Mouse (Mus musculus): ENCODE measurements around the gene Adk. TPM values are rescaled to one million over a fixed set of nuclear protein-coding genes. Genes with fewer than 3 reads are reported as not detected.

Adk gene
- total RNA-seq, 1 experiment from 2014 or later = 7.4 TPM

DNA sequence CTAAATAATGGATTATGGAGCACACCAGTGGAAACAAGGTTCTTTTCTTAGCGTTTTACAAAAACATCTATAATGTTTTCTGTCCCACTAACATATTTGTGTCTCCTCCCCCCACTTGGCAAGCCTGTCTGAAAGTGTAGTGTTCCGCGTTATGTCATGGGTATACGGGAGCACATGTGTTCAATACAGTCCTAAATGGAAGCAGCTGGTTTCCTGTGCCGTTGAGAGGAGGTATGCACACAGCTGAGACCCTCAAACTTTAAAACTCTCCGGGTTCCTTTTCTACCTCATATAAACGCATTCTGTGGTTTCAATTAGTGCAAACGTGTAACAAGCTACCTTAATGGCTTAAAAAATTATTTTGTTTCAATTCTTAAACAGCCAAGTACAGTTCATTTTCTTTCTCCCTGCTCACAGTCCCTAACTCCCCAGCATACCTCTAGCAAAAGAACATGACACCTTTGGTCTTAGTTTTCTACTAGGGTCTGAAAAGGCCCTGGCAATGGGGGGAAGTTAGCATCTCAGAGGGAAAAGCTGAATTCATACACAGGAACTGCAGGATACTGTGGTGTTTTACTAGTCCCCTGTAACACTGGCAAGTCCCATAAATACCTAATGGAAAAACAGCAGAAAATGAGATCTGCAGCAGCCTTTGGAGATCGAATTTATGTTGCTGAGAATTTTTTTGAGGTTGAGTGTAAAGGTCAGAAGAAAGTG, 235.5 kb downstream of the Adk start:
- ATAC-seq (ENCODE audit: extremely low read depth, insufficient number of reproducible peaks, low FRiP score, poor library complexity, severe bottlenecking) = no peak

DNA sequence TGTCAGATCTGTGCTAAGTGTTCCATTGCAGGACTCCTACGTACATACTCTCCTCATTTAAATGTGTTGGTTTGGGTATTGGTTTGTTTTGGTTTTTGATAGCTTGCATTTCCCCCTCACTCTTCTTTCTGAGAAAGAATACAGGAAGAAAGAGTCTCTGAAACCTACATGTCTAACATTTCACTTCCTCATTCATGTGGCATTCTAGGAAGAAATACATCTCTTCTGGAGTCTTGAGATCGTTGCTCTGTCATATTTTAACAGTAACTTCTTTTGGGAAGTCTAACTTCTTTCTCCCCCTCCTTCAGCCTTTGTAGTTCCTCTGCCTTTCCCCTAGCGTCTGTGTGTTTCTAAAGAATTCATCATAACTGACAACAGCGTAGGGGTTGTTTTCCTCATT, 247.4 kb downstream of the Adk start:
- no peak for ATAC-seq (ENCODE audit: extremely low read depth, insufficient number of reproducible peaks, low FRiP score, poor library complexity, severe bottlenecking)

DNA sequence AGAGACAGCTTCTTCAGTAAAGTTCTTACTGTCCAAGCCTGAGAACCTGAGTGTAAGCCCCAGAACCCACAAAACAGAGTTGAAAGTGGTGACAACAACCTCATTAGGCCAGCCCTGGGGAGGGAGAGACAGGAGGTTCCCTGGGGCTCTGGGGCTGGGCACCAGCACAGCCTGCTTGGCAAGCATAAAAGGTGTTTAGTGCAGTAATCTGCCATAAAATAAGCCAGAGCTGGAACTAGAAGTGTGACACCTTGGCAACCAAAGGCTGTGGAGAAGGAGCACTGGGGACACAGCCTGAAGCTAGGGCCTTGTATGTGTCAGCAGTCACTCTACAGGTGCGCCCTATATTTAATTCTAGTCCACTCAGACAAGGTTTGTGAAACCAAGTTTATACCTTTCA, 252.4 kb downstream of the Adk start:
- no peak for ATAC-seq (ENCODE audit: extremely low read depth, insufficient number of reproducible peaks, low FRiP score, poor library complexity, severe bottlenecking)

DNA sequence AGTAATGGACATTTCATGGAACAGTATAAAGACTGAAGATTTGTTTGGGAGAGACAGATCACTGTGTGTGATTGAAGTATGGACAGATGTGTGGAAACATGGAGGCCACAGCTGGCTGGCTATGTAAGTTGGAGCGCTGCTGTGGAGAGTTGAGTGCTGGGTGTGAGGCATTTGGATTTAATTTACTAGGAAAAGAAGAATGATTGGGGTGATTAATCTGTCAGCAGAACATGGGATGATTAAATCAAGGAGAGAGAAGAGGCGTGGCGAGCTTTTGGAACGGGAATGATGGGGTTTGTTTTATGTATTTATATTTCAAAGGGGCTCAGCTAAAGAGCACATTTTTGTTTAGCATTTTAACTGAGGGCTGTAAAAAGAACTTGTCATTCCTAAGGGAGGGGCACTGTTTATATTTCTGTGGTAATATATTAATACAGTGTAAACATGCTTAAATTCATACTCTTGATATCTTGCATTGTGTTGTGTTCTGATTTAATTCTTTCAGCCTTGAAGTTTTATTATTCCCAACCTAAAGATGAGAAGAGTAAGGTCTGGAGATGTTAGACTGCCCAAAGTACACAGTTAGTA, 256.1 kb downstream of the Adk start:
- ATAC-seq (ENCODE audit: extremely low read depth, insufficient number of reproducible peaks, low FRiP score, poor library complexity, severe bottlenecking) = no peak

DNA sequence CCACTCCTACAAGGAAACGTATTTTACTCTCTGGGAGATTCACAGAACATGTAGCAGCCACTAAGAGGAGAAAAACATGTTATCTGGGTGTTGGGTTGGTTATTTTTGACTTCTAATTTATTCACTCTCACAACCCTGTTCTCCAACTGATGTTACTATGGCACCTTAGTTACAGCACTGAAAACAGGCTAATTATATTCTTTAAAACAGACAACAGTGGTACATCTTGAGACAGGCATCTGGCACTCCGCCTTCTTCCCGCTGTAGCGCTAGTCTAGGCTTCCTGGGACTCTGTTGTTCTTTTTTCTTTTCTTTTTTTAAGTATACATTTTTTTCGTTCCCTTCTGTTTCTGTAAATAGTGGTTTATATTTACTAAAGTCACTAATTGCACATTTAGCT, 258.2 kb downstream of the Adk start:
- no peak for ATAC-seq (ENCODE audit: extremely low read depth, insufficient number of reproducible peaks, low FRiP score, poor library complexity, severe bottlenecking)

DNA sequence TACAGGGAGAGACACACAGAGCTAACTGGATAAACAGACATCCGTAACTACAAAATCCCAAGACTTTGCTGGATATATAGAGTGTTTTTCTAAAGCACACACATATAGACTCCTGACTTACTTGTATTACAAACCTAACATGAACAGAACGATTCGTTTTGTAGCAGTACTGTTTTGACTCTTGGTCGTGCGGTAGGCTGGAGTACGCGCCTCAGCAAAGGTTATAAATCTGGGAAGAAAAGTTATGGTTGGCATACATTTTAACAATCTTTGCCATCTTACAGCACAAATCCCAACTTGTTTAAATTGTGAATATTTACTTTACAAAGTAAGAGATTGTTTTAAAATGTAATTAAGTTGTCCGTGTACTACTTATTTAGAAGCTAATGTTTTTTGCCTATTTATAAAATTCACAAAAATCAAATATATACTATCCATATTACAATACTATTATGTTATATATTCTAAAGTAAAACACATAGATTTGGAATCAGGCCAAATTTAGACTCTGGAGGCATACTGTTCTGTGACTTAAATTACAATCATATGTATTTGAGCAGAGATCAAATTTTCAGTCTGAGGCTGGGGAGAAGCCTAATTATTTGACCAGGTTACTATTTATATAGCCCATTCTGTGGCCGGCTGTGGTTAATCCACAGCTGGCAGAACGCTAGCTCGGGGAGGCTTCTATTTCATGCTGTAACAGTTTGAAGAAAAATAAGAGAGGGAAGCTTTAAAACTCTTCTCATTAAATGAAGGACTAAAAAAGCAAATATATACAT, 261.4 kb downstream of the Adk start:
- ATAC-seq (ENCODE audit: extremely low read depth, insufficient number of reproducible peaks, low FRiP score, poor library complexity, severe bottlenecking) = no peak

DNA sequence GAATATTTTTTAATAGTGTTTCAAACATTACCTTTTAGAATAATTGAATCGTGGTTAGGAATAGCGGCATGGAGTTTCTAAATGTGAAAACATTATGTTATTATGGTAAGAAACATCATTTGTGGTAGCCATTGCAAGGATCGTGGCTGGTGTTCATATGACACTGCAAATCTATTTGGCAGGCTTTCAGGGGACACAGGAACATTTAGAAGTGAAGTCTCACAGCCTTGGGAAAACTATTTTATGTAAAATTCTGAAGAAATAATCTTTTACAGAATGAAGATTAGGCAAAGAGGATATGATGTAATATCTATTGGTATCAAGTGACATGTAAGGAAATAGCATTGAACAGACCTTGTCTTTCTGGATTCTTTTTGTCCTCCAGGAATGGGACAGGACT, 262.1 kb downstream of the Adk start:
- ATAC-seq (ENCODE audit: extremely low read depth, insufficient number of reproducible peaks, low FRiP score, poor library complexity, severe bottlenecking) = no peak

DNA sequence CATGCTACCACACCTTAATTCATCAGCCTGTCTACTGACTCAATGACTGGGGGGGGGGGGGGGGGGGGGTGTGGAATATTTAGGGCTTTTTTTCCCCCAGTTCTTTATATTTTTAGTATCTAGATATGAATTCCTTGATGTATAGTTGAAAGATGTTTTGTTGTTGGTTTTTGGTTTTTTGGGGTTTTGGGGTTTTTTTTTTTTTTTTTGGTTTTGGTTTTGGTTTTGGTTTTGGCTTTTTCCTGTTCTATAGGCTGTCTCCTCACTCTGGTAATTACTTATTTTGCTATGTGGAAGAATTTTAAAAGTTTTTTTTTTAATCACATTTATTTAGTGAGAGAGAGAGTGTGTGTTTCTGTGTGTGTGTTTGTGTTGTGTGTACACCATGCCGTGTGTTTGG, 282.5 kb downstream of the Adk start:
- no peak for ATAC-seq (ENCODE audit: extremely low read depth, insufficient number of reproducible peaks, low FRiP score, poor library complexity, severe bottlenecking)

DNA sequence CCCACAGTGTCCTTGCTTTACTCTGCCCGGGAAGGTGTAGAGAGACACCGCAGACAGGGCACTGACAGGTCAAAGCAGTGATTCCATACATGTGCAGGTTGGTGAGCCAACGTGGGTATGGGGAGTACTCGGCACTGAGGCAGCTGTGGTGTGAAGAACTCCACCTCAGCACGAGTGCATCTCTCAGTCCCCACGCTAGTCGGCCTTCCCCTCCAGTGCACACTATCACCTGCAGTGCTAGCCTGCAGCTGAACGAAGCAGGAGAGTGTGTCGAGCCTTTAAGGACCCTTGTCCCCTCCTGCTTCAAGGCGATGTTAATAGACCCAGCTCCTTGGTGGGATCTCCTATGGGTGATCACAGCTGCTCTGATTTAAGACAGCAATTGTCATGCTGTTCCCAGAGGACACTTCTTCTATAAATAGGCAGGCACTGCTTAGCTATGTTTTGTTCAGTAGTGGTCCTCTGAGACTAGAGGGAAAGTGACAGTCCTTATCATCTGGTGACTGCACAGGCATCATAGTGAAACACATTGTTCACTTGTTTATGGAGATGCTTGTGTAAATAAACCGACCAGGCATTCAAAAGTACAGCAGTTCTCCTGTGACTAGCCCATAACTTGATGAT, 283.4 kb downstream of the Adk start:
- no peak for ATAC-seq (ENCODE audit: extremely low read depth, insufficient number of reproducible peaks, low FRiP score, poor library complexity, severe bottlenecking)

DNA sequence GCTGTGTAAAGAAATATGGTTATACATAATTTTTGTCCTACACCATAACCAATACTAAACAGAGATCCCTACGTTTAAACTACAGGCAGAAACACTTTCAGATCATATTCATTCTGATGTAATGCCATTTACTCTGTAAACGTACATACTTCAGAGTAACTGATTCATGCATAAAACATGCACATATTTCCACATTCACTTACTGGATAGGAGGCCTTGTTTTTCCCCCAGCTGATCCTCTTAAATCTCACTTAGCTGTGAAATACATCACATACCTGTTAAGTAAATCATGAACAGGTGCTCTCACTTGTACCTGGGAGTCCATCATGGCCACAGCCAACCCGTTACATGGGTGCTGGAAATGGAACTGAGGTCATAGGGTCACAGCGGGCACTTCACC, 285.6 kb downstream of the Adk start:
- no peak for ATAC-seq (ENCODE audit: extremely low read depth, insufficient number of reproducible peaks, low FRiP score, poor library complexity, severe bottlenecking)

DNA sequence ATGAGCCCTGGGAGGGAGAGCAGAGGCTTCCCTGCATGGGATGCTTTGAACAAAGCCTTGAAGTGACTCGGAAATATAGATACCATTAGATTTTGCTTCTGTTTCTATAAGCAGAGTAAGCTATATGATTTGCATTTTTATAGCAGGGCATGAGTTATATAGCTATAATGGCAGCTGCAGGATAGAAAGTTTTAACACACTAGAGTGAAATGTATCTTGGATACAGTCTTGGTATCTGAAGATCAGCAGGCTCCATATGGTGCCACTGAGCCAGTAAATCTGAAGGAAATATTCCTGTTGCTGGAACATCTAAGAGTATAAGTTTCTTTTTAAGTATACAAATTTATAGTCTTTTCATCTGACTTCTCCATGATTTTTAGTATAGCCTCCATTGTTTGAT, 288.8 kb downstream of the Adk start:
- no peak for ATAC-seq (ENCODE audit: extremely low read depth, insufficient number of reproducible peaks, low FRiP score, poor library complexity, severe bottlenecking)

DNA sequence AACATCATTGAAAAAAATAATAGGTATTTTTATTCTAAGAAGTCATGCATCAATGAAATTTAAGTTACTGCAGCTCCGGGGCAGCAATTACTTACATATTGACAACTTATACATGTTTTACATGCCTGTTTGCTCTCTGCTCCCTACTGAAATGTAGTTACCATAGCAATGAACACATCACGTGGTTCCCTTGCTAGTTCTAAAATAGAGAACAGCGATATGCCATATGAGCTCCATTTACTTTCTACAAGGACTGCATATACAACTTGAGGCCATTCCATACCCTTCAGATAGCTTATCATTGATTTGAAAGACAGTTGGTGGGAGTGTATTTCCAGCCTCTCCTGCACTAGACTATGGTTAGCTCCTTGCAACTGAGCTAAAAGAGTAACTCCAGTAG, 290.6 kb downstream of the Adk start:
- no peak for ATAC-seq (ENCODE audit: extremely low read depth, insufficient number of reproducible peaks, low FRiP score, poor library complexity, severe bottlenecking)

DNA sequence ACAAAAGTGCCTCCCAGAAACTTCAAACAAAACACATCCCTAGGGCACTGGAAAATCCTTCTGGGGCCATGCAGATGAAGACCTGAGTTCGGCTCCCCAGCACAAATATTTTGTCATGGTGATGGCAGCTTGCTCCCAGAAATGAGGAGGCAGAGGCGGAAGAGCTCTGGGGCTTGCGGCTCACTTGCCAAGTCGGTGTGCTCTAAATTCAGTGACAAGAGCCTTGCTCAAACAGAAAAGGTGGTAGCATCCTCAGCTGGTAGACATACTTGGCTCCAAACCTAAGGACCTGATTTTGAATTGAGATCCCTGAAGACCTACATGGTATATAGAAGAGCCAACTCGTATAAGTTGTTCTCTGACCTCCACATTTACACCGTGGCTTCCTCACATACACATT, 292.5 kb downstream of the Adk start:
- ATAC-seq (ENCODE audit: extremely low read depth, insufficient number of reproducible peaks, low FRiP score, poor library complexity, severe bottlenecking) = no peak

DNA sequence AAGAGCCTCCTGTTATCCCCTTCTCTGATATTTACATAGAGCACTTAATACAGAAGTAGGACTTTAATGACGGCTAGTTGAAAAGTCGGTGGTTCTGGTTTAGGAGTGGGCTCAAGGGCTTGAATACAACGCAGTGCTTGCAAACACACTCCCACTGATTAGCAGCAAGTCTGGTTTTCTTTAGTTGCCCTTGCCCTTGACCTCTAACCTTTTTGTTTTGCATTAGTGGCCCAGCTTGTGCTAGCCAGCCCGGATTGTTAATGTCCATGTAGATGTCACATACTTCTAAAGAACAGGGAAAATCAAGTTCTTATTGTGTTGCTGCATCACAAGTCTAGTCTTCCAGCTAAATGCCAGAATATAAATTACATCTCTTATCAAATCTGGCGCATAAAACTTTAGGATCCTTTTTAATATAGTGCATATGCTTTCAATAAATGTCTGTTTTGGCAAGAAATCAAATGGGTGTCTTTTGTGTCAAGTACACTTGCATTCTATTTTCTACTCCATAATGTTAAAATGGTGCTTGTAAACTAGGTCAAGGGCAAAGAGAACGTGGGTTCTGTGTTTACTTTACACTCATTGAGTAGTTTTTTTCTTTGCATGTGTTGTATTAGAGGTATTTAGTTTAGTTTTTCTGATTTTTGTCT, 296.4 kb downstream of the Adk start:
- no peak for ATAC-seq (ENCODE audit: extremely low read depth, insufficient number of reproducible peaks, low FRiP score, poor library complexity, severe bottlenecking)

DNA sequence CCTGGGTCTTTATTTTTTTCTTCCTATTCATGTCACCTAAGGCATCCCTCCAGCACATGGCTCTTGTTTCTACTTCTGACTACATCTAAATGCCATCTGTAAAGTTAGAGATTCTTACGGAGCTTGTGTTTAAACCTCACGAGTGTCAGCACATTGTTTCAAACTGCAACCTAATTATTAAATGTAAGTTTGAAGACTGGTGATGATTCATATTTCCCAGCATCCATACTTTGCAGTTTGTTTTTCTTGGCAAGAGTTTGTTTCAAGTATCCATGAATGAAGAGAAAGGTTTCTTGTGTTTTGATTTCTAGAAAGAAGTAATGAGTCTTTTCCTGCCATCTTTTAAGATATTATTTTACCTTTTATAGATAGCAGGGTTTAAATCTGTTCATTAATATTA, 299.3 kb downstream of the Adk start:
- no peak for ATAC-seq (ENCODE audit: extremely low read depth, insufficient number of reproducible peaks, low FRiP score, poor library complexity, severe bottlenecking)

DNA sequence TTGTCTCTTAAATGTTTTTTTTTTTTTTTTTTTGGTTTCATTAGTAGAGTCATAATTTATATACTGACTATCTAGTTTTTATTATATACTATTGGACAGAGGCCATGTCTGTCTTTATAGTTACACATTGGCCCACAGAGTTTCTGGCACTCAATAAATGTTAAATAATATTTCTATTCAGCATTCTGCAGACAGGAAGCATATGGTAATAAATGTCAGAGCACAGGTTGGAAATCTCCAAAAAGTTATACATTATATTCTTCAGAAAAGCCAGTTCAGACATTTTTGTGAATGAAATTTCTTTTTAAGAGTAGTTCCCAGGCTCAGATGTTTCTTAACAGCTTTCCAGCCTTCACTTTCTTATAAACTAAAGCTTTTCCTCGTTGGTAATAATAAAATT, 303.9 kb downstream of the Adk start:
- ATAC-seq (ENCODE audit: extremely low read depth, insufficient number of reproducible peaks, low FRiP score, poor library complexity, severe bottlenecking) = no peak

DNA sequence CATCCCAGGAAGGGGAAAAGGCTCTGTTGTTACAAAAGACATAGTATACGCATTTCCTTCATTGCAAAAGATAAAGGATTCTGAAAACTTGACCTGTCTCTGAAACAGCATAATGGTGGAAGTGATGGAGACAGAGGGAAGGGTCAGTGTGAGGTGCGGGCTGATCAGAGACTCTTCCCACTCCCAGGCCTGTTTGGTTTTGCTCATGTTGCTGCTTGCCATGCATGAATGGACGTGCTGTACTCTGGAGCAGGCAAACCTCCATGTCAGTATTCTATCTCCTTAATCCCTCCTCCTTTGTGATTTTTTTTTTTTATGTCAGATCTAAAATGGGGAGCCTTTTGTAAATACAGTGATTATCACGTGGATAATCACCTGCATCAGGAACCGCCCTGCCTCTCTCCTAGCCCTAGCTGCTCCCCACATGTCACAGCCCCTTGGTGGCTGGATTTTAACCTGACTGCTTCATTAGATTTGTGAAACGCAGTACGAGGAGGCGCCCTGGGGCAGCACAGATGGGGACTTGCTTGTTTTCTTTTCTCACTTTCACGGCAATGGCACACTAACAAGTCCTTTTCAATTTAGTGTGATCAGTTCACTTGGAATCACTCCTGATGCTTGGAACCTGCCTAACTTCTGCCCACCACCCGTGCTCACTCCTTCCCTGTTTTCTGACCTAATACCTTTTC, 307.0 kb downstream of the Adk start:
- ATAC-seq (ENCODE audit: extremely low read depth, insufficient number of reproducible peaks, low FRiP score, poor library complexity, severe bottlenecking) = no peak

DNA sequence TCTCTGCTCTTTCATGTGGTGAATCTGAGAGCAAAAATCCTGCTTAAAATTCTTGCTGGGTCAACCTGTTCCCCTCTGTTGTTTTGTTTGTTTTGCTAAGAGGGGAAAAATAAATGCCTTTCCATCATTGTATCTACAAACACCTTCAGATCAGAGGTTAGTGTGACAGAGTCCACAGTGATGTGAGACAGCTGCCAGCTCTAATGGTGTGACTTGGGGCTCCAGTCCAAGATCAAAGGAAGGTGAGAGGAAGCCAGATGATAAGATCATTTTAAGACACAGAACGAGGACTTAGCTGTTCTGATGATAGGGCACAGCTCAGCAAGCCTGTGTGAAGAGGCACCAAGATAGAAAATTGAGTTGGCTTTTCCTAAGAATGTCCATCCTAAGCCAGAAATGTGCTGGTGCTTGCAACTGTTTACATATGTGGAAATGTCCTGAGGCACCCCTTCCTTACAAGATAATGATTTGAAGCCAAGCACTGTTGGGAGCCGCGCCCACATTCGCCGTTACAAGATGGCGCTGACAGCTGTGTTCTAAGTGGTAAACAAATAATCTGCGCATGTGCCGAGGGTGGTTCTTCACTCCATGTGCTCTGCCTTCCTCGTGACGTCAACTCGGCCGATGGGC, 307.6 kb downstream of the Adk start:
- ATAC-seq (ENCODE audit: extremely low read depth, insufficient number of reproducible peaks, low FRiP score, poor library complexity, severe bottlenecking) = no peak

Measured in neutrophil, adult 5-6 weeks (primary cell).